Mouse (Mus musculus) fibroblast of lung, adult 2 months (primary cell): Measurements from ENCODE around the gene Crcp.

ENCODE experiments used
- DNase-seq: peaks from one replicate; pipeline ENCODE4 v3.0.0-alpha.2; 2011; ENCODE audit warnings: low read depth

Gene Crcp

DNA sequence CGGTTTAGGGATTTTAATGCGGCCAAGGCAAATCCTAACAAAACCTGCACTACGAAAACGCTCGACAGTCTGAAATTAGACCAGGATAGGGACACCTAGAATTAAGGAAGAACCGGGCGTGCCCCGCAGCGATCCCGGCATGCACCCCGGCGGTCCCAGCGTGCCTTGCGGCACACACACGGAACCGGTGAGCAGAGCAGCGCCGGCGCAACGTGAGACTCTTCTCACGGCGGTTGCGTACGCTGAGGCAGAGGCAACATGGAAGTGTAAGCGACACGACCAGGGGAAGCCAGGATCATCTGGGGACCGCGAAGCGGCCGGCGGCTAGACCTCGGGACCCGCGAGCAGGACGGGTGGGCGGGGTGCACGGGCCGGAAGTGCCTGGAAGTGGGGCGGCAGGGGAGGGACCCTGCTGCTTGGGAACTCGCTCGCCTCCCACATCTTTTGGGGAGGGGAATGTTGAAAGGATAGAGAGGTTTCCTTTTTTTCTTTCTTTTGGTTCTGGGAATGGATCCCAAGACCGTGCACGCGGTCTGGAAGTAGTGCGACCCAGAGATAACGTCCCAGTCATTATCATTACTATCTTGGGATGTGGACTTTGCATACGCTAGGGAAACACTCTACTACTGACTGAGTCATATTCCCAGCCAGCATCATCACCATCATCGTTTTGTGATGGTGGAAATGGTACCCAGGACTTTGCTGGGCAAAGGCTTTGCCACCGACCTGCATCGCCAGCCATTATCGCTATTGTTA, at the start of gene Crcp, which contains the start of gene Asl:
Gene Crcp, plus strand, starts transcription at position 149 of the 756 bp plus-strand sequence.
Gene Asl, minus strand, starts transcription at position 106 of the 756 bp plus-strand sequence.
- peak; percentile 44 for DNase-seq

DNA sequence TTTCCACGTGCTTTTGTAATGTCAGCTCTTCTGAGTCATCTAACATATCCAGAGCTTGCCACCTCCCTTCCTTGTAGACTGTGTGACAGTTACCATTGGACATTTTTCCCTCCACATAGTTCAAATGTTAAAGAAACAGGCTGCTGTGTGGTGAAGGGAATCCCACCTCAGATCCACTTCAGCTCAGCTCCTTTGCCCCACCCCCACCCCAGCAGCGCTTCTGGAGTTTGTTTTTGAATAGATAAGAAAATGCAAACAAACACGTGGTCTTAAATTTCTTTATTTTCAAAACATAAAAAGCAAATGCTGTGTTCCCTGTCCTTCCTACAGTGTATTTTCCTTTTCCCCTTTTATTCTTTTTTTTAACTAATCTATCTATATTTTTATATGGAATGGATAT, 48.9 kb upstream of the Crcp start:
- no peak for DNase-seq

DNA sequence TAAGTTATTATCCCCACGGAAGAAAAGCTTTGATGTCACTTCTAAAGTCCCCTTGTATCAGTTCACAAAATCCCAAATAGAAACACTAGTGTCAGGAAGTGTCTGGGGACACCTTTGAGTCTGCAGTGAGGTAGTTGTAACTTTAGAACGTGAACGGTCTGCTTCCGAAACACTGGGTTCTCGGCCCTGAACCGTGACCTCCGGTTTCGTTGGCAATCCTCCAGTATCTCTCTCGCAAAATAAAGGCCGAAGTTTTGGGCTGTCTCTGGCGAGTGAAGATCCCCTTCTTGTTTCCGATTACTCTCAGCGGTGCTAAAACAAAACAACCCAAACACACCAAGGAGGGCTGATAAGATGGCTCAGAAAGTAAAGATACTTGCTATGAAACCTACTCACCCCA, 39.7 kb upstream of the Crcp start:
- DNase-seq = no peak

DNA sequence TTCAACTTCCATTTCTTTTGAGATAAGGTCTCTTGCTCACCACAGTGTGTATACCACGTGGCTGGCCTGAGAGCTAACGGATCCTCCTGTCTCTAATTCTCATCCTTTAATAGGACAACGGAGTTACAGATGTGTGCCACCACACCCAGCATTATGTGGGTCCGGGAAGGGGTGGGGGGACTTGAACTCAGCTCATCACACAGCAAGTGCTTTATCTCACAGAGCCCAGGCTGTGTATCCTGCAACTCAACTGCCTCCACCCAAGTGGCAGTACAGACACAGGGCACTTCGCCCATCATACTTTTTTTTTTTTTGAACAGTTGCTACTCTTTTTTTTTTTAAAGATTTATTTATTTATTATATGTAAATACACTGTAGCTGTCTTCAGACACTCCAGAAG, 37.2 kb upstream of the Crcp start:
- DNase-seq = no peak

DNA sequence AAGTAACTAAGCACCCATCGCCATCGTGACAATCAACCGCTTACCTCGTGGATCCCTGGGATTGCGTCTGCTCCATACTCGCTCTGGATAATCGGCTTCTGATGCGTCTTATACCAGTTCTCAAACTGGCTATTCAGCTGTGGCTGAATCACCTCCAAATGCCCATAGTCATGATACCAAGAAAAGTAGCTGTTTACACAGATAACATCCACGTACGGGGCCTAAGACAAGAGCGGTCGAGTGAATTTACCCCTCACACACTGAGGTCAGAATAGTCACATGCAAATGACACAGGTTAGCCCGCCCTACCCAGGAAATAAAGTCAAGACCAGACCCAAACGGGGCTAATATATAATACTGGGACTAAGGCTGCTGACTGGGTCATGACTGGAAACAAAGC, 35.7 kb upstream of the Crcp start:
- no peak for DNase-seq

DNA sequence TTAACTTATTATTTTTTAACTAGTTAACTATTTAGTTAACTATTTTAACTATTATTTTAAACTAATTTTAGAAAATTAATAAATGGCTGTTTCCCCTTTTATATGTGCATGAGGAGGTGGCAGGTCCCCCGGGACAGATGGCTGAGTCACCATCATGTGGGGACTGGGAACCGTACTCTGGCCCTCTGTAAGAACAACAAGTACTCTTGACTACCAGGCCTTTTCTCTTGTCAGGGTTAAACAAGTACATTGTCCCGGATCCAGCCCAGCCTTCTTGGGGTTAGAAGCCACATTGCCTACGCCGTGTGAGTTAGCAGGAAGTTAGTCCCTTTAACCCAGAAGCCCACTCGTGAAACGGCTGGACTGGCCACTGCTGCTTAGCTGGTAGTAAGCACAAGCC, 34.1 kb upstream of the Crcp start:
- DNase-seq = no peak

DNA sequence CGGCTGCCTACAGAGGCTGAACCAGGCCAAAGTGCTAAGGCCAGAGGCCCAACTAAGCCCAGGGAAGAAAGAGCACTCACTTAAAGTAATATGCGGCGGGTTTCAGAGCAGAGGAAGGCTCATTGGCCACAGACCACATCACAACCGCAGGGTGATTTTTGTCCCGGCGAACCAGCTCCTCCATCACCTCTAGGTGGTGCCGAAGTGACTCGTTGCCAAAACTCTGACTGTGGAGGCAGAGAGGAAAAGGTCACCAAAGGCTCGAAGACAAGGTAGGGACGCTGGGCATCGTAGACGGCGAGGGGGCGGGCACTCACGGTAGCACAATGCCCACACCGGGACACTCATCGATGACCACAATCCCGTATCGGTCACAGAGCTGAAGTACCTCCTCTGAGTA, 31.4 kb upstream of the Crcp start:
- no peak for DNase-seq

DNA sequence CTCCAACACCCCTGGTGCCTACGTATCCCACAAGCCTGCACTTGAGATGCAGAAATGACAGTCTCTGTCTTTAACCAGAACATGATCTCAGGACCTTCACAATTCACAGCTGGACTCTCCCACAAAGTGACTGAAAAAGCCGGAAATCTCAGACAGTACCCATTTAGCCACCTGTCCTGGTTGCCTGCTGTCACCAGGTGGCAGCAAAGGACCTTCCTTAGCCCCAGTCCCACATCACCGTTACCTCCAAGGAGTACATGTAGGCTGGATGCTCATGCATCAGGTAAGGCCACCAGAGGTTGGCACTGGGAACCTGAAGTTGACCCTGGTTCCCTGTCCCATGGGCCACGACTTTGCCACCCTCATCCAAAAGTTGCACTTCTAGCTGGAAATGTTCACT, 30.0 kb upstream of the Crcp start:
- no peak for DNase-seq

DNA sequence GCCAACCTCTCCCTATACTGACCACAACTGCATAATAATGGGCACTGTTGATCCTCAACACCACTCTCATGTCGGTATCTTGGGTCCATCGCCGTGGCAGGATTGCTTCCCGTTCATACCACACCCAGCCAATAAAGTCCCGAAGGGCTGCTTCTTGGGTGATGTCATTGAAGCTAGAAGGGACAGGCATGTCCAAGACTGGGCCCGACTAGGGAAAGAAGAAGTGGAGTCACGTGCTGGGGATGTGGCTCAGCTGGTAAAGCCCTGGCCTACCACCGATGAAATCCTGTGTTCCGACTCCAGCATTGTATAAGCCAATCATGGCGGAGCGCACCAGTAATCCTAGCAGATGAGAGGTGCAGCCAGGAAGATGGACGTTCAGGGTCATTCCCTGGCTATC, 28.4 kb upstream of the Crcp start:
- DNase-seq = no peak

DNA sequence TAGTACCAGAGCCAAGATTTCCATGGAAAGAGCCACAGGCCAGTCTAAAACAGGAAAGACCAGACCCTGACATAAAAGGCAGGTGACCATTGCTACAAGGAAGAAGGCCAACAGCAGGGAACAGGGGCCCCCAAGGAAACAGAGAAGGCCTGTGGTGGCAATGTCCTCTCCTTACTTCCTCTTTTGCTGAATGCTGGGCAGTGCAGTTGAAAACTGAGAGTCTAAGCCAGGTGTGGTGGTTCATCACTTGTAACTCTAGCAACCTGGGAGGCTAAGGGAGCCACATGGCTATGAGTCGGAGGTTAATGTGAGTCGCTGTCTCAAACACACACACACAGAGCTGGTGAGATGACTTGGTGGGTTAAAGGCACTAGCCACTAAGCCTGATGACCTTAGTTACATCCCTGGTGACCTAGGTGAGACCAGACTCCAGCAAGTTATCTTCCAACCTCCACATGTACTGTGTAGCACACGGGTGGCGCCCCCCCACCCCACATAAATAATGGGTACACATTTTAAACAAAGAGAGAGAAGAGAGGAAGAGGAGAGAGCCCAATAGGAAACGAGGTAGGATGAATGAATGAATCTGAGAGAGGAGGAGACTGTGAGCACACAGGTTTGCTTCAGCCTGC, 27.6 kb upstream of the Crcp start:
- DNase-seq = no peak

DNA sequence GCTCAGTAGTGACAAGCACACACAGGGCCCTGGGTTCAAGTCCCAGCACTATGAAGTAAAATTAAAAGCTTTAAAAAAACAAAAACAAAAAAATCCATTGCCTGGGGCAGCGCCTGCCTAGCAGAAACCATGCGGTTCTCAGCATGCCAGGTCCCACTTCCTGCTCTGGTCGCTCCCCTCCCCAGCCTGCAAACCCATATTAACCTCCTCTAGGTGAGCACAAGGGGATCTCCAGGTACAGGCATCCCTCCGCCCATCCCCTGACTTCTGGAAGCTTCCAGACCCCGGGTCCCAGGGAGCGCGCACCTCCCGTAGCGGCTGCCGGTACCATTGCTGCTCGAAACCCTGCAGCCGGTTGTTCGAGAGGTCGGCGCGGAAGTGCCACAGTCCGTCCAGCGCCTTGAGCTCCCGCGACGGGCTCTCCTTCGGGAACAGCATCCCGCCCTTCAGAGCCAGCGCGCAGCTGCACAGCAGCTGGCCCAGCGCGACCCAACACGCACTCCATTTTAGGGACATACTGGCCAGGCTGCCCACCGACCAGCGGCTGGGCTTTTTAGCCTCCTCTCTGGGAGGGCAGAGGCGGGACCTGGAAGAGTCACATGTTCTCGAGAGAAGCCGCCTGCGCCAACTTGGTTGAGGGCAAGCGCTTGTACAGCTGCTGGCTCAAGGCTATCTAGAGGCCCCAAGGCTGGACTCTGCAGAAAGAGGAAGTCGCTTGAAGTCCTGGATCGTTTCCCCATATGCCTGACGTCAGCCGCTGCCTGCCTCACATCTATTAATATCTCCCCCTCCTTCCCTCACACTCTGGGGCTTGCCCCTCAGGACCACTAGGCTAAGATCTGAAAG, 26.6 kb upstream of the Crcp start, which contains the start of gene Gusb:
Gene Gusb, minus strand, starts transcription at position 749 of the 846 bp plus-strand sequence.
- DNase-seq = peak; percentile 70

DNA sequence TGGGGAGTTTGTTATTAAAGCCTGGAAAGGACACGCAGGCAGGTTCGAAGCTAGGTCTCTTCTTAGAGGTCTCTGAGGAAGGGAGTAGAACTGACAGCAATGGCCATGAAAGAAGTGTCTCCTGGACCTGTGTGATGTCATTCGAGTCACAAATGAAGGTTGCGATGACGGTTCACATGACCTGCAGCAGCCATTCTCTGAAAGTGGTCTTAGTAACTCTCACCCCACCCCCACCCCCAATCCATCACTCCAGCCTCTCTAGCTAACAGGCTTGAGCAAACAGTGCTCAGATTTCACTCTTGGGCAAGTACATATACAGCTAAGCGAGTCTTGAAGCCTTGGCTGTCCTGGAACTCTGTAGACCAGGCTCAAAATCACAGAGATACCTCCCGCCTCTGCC, 25.9 kb upstream of the Crcp start:
- no peak for DNase-seq

DNA sequence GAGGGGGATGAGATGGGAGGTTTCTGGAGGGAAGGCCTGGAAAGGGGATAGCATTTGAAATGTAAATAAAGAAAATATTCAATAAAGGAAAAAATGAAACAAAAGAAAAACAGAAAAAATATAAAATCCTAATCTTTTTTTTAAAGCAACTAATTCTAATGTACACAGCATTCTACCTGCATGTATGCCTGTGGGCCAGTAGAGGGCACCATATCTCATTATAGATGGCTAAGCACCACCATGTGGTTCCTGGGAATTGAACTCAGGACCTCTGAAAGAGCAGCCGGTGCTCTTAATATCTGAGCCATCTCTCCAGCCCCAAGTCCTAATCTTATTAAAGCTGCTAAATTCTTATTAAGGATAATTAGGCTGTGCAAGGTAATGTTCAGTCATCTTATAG, 21.7 kb upstream of the Crcp start:
- no peak for DNase-seq

DNA sequence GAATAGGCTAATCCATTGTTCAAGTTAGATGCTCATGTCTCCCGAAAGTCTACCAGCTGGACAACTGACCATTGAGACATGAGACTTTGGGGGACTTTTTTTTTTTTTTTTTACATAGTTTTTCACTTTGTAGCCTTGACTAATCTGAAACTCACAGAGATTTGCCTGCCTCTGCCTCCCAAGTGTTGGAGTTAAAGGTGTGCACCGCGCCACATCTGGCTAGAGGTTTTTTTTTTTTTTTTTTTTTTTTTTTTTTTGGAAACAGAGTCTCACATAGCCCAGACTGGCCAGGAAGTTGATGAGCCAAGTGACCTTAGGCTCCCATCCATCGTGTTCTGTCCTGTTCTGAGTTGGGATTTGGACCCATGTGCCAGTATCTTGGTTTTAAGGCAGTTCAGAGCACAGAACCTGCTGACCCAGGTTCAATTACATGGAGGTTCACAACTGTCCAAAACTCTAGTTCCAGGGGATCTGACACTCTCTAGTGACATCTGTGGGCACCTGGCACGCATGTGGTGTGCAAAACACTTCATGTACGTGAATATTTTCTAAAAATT, 21.0 kb upstream of the Crcp start:
- no peak for DNase-seq

DNA sequence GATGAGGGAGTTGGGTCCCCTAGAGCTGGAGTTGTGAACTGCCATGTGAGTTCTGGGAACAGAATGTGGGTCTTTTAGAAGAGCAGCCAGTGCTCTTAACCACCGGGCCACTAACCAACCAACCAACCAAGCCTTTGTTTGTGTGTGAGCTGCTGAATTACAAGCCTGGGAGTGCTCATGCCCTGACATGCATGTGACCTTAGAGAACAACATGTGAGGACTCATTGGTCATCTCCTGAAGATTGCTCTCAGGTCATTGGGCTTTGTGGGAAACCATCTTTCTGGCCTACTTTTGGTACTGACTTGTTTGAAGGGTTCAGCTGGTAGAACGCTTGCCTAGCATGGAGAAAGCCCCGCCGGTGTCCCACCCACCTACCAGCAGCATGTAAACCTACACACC, 19.3 kb upstream of the Crcp start:
- DNase-seq = no peak

DNA sequence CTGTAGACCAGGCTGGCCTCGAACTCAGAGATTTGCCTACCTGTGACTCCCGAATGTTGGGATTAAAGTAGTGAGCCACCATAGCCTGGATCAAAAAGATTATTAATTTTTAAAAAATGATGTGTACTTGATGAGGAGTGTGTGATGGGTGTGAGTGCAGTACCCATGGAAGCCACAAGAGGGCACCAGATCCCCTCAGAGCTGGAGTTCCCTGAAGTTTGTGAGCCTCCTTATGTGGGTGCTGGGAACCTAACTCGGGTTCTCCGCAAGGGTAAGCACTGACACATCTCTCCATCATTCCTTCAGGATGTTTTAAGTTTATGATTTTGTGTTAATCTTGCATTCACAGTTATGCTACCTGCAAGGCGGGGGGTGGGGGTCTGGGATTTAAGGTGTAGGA, 18.1 kb upstream of the Crcp start:
- DNase-seq = no peak

DNA sequence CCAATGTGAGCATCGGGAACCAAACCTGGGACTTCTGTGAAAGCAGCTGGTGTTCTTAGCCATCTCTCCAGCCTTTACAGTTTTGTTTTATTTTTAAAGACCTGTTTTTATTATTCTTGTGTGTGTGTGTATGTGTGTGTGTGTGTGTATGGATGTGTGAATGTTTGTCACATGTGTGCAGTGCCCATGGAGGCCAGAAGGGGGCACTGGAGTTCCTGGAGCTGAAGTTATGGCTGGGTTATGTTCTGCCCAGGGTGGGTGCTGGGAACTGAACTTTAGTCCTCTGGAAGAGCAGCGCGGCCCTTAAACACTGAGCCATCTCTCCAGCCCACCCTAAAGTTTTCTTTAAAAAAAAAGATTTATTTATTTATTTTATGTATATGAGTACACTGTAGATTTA, 14.0 kb upstream of the Crcp start:
- no peak for DNase-seq

DNA sequence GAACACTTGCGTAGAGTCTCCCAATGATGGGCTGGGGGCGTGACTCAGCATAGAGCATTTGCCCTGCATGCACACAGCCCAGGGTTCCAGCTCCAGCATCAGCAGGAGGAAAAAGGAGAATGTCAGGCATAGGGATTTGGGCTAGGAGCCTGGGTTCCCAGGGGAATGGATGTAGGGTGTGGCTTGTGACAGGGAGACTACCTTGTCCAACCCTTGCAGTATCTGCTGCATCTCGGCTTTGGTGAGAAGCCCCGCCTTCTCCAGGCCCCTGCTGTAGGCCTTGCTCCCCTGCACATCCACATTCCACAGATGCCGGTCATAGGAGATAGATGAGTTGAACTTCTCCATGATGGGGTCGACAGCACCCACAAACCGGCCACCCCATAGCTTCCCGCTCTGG, 9.6 kb upstream of the Crcp start:
- DNase-seq = no peak

DNA sequence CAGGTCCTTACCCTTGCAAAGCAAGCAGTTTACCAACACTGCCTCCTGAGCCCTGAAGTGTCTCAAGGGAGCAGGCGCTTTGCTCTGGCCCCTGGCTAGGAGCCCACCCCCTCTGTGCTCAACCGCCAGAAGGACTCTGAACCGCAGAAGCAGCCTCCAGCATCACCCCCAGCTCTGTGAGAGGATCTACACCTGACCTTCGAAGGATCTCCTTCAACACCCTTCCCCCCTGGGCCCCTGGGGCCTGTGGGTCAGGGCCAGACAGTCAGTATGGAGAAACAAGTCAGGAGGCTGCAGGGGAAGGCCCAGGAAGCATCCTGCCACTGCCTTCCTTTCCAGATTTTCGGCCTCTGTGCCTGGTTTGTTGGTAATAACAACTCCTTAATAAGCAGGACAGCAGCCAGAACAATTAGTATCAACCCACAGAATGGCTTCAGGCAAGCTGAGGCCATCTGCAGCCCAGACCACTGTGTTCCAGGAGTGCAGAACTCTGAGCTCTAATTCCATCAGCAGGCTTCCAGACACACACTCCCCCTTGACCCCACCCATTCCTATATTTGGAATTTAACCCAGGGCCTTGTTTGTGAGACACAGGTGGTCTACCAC, 7.6 kb upstream of the Crcp start:
- no peak for DNase-seq

DNA sequence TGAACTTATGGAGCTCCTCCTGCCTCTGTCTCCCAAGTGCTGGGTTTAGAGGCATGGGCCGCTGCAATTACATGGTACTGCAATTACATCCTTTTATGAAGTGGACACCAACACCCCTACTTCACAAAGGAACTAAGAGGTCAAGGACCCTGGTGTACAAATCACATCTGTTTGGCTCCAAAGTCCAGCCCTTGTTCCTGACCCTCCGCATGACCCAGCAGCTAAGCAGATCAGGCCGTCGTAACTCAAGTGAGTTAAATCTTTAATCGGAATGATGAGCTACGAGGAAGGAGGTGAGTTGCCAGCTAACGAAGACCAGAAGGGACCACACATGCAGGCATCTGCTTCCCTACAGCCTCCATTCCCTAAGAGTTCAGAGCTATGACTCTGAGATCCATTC, 6.7 kb upstream of the Crcp start:
- DNase-seq = no peak

DNA sequence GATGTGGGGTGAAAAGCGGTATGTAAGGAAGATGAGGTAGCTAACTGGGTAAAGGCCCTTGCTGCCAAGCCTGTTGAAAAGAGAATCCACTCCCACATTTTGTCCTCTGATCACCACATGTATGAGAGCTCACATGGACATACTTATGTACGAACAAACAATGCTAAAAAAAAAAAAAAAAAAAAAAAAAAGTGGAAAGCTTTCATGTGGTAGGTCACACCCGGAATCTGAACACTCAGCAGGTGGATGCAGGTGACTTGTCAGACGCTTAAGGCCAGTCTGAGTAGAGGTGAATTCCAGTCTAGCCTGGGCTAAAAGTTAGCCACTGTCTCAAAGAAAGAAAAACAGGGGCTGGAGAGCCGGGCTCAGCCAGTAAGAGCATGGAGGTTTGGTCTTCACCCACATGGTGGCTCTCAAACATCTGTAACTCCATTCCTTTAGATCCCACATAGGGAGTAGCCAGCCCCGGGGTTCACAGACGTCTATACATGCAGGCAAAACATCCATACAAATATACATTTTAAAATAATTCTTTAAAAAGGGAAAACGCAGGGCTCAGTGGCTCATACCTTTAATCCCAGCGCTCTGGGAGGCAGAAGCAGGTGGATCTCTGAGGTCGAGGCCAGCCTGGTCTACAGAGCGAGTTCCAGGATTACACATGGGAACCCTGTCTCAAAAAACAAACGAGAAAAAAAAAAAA, 5.9 kb upstream of the Crcp start:
- DNase-seq = no peak
